Mouse (Mus musculus) layer of hippocampus, postnatal 10 days (tissue): ENCODE results near the gene Hoxa10. TPM values are rescaled to one million over a fixed set of nuclear protein-coding genes. Genes with fewer than 3 reads are reported as not detected.

Experiments used
- DNase-seq, 2 experiments: peaks; one replicate each; pipeline ENCODE4 v3.0.0; 2021; ENCODE audit warnings: low spot score in 2 of 2
- total RNA-seq, 2 experiments: library from RNA; stranded (reverse); gene quantifications; 2 replicates each; pipeline ENCODE4 v1.2.3; 2021

Gene Hoxa10
- total RNA-seq, 2 experiments from 2014 or later: not detected

GRCm38 (mm10) chr6:52246403-52246803, 5.7 kb upstream of the Hoxa10 start:
- DNase-seq: no peak

GRCm38 (mm10) chr6:52245757-52246142, 5.1 kb upstream of the Hoxa10 start, which contains the start of gene Hoxa11:
Gene Hoxa11, minus strand, starts transcription at chr6:52245810.
- DNase-seq: no peak

GRCm38 (mm10) chr6:52245040-52245756, 4.5 kb upstream of the Hoxa10 start:
- DNase-seq: no peak

GRCm38 (mm10) chr6:52244471-52245039, 3.9 kb upstream of the Hoxa10 start:
- no peak for DNase-seq

GRCm38 (mm10) chr6:52243681-52244121, 3.0 kb upstream of the Hoxa10 start:
- DNase-seq: no peak

- DNase-seq: no peak
Observed at GRCm38 (mm10) chr6:52242801-52243332, 2.2 kb upstream of the Hoxa10 start.

GRCm38 (mm10) chr6:52241001-52241621, 457 bp upstream of the Hoxa10 start:
- no peak for DNase-seq

- no peak for DNase-seq
Observed at GRCm38 (mm10) chr6:52239625-52240388, 847 bp downstream of the Hoxa10 start.

- no peak for DNase-seq
Observed at GRCm38 (mm10) chr6:52238976-52239375, 1.7 kb downstream of the Hoxa10 start.

GRCm38 (mm10) chr6:52238155-52238545, 2.5 kb downstream of the Hoxa10 start:
- DNase-seq: no peak

GRCm38 (mm10) chr6:52237346-52238154, 3.1 kb downstream of the Hoxa10 start:
- no peak for DNase-seq

GRCm38 (mm10) chr6:52236806-52237205, 3.8 kb downstream of the Hoxa10 start:
- DNase-seq: no peak

GRCm38 (mm10) chr6:52235866-52236265, 4.8 kb downstream of the Hoxa10 start:
- no peak for DNase-seq

GRCm38 (mm10) chr6:52235267-52235666, 5.4 kb downstream of the Hoxa10 start:
- DNase-seq: no peak

- DNase-seq: no peak
Observed at GRCm38 (mm10) chr6:52234428-52235140, 6.1 kb downstream of the Hoxa10 start.

GRCm38 (mm10) chr6:52233546-52234427, 6.9 kb downstream of the Hoxa10 start:
- no peak for DNase-seq

GRCm38 (mm10) chr6:52232984-52233545, 7.6 kb downstream of the Hoxa10 start:
- no peak for DNase-seq

- no peak for DNase-seq
Observed at GRCm38 (mm10) chr6:52232568-52232965, 8.1 kb downstream of the Hoxa10 start.
